Mouse (Mus musculus): ENCODE measurements at regions not wholly inside any gene's neighbourhood (a gene's known extent, or its start where the extent isn't known, plus 50 kb on each side); places are given as distances from the start of the nearest gene placed in this dataset.

- TF ChIP-seq CTCF (IDR thresholded peaks at IDR 0.05; ENCODE audit: low read depth) (no peak), EP300 (IDR thresholded peaks at IDR 0.05; ENCODE audit: low read depth) (no peak)
These were observed 164.1 kb upstream of the Olig3 start for GRCm38 (mm10) chr10:19192221-19192620.

All from liver, postnatal 0 days (tissue).